Mouse (Mus musculus) liver, embryonic 13.5 days (tissue): ENCODE measurements around the gene Ppm1h. TPM values are rescaled to one million over a fixed set of nuclear protein-coding genes. Genes with fewer than 3 reads are reported as not detected.
A peak's percentile ranks its signal among the peaks of the same experiment; 100 is the strongest.

ENCODE experiments used
- ATAC-seq: fragments of 200-750 bp; cut with Nextera tagmentation; 2 replicates; pipeline ENCODE4 v1.8.0; 2017; ENCODE audit warnings: low read depth, mild to moderate bottlenecking, moderate number of reproducible peaks, moderate library complexity
- DNase-seq: peaks from one replicate; pipeline ENCODE4 v3.0.0; 2022
- H3K27ac ChIP-seq: fragments of 300-500 bp; sonication (generic); 2 replicates; pipeline ENCODE4 v1.5.1; 2015; ENCODE audit warnings: moderate library complexity, mild to moderate bottlenecking, inconsistent platforms
- H3K27me3 ChIP-seq: fragments of 300-500 bp; sonication (generic); 2 replicates; pipeline ENCODE4 v1.6.1; 2015; ENCODE audit warnings: mild to moderate bottlenecking, inconsistent platforms
- H3K36me3 ChIP-seq: fragments of 300-500 bp; sonication (generic); 2 replicates; pipeline ENCODE4 v1.6.1; 2015; ENCODE audit warnings: mild to moderate bottlenecking, inconsistent platforms
- H3K4me1 ChIP-seq: fragments of 300-500 bp; sonication (generic); replicated peaks from 2 replicates; pipeline ENCODE4 v1.6.1; 2015; ENCODE audit warnings: inconsistent platforms
- H3K4me2 ChIP-seq: fragments of 300-500 bp; sonication (generic); 2 replicates; pipeline ENCODE4 v1.6.1; 2015; ENCODE audit warnings: inconsistent platforms, mild to moderate bottlenecking, moderate library complexity
- H3K4me3 ChIP-seq: fragments of 300-500 bp; sonication (generic); replicated peaks from 2 replicates; pipeline ENCODE4 v1.5.1; 2015; ENCODE audit warnings: mild to moderate bottlenecking, inconsistent platforms
- H3K9ac ChIP-seq: fragments of 300-500 bp; sonication (generic); 2 replicates; pipeline ENCODE4 v1.6.1; 2015; ENCODE audit warnings: mild to moderate bottlenecking, inconsistent platforms
- H3K9me3 ChIP-seq: fragments of 300-500 bp; sonication (generic); replicated peaks from 2 replicates; pipeline ENCODE4 v1.6.1; 2016; ENCODE audit warnings: inconsistent platforms
- WGBS: fragments of 180-500 bp; shearing (Covaris S2); methylation state at CpG from one replicate; pipeline ENCODE4 v1.1.7; 2015; ENCODE audit not compliant: insufficient replicate concordance; 5-methylcytosine and 5-hydroxymethylcytosine counted together
- polyA plus RNA-seq: library from polyadenylated mRNA; unstranded; fragments of >200 nt; fragmentation: Nextera tagmentation; extraction: Ambion mirVana; gene quantifications from 2 replicates; pipeline ENCODE4 v1.2.1, GENCODE M21; 2015

Gene Ppm1h
- polyA plus RNA-seq, 1 experiment from 2014 or later = 1.5 TPM

GRCm38 (mm10) chr10:122985515-122986319 is 307.2 kb downstream of the Ppm1h start:
- peak; percentile 67 for DNase-seq
- peaks cover 21% of the 10 kb centered on the region for H3K36me3 ChIP-seq
- no peaks in the 10 kb centered on the region for H3K27me3 ChIP-seq
- peak overlapping the region; percentile 95 for H3K4me3 ChIP-seq
- H3K4me1 ChIP-seq = peaks cover 42% of the 10 kb centered on the region
- WGBS = under 1% methylated on average over 70 of the region's 115 CpGs
- peak overlapping the region; percentile 99 for H3K9ac ChIP-seq
- ATAC-seq = peak; percentile 87
- peak overlapping the region; percentile 96 for H3K27ac ChIP-seq
- peak overlapping the region; percentile 84 for H3K4me2 ChIP-seq
- no peaks in the 10 kb centered on the region for H3K9me3 ChIP-seq

- ATAC-seq (peak; percentile 83), DNase-seq (peak; percentile 77)
- Histone ChIP-seq H3K4me1 (peaks cover 42% of the 10 kb centered on the region), H3K9me3 (no peaks in the 10 kb centered on the region), H3K4me3 (peak overlapping the region; percentile 95), H3K27ac (peak overlapping the region; percentile 96), H3K36me3 (peaks cover 20% of the 10 kb centered on the region), H3K9ac (peak overlapping the region; percentile 99), H3K4me2 (peak overlapping the region; percentile 84), H3K27me3 (no peaks in the 10 kb centered on the region)
- WGBS = 6% methylated on average over 53 of the region's 54 CpGs
These were observed 308.0 kb downstream of the Ppm1h start for GRCm38 (mm10) chr10:122986320-122987225.

GRCm38 (mm10) chr10:122987671-122988128 is 309.1 kb downstream of the Ppm1h start:
- H3K9ac ChIP-seq = 0 out of 2 replicates have a peak overlapping the region, but pooled peaks have one; percentile 5
- H3K9me3 ChIP-seq = no peaks in the 10 kb centered on the region
- H3K36me3 ChIP-seq = peaks cover 17% of the 10 kb centered on the region
- H3K4me3 ChIP-seq = no peak overlapping the region; the same call in 1 of the 2 replicates
- no peaks in the 10 kb centered on the region for H3K27me3 ChIP-seq
- 18% methylated on average over 9 of the region's 9 CpGs for WGBS
- ATAC-seq (no peak), DNase-seq (peak; percentile 29)
- H3K27ac ChIP-seq = no peak overlapping the region
- peaks cover 40% of the 10 kb centered on the region for H3K4me1 ChIP-seq
- H3K4me2 ChIP-seq = peak overlapping the region; percentile 35

GRCm38 (mm10) chr10:122988372-122988771 is 309.8 kb downstream of the Ppm1h start:
- Histone ChIP-seq H3K9ac (no peak overlapping the region), H3K4me1 (peaks cover 33% of the 10 kb centered on the region), H3K4me2 (peak overlapping the region; percentile 35; the same call in 1 of the 2 replicates), H3K4me3 (0 out of 2 replicates have a peak overlapping the region, but pooled peaks have one; percentile 0), H3K27ac (no peak overlapping the region), H3K36me3 (peaks cover 13% of the 10 kb centered on the region; the same call in 1 of the 2 replicates), H3K27me3 (no peaks in the 10 kb centered on the region), H3K9me3 (no peaks in the 10 kb centered on the region)
- WGBS = 66% methylated on average over 7 of the region's 7 CpGs
- no peak for DNase-seq
- no peak for ATAC-seq

- Histone ChIP-seq H3K9ac (no peak overlapping the region), H3K4me3 (no peak overlapping the region), H3K4me1 (peaks cover 22% of the 10 kb centered on the region), H3K27me3 (no peaks in the 10 kb centered on the region), H3K9me3 (no peaks in the 10 kb centered on the region), H3K27ac (no peak overlapping the region), H3K4me2 (no peak overlapping the region), H3K36me3 (peaks cover 23% of the 10 kb centered on the region)
- DNase-seq (no peak), ATAC-seq (no peak)
- 89% methylated on average over 9 of the region's 9 CpGs for WGBS
These were observed 311.4 kb downstream of the Ppm1h start for GRCm38 (mm10) chr10:122989916-122990315.

- no peak overlapping the region for H3K27ac ChIP-seq
- H3K27me3 ChIP-seq = no peaks in the 10 kb centered on the region
- no peaks in the 10 kb centered on the region for H3K9me3 ChIP-seq
- no peak for ATAC-seq
- DNase-seq = no peak
- peaks cover 28% of the 10 kb centered on the region for H3K36me3 ChIP-seq
- no peak overlapping the region for H3K4me2 ChIP-seq
- H3K4me3 ChIP-seq = no peak overlapping the region
- 85% methylated on average over 6 of the region's 6 CpGs for WGBS
- peaks cover 22% of the 10 kb centered on the region for H3K4me1 ChIP-seq
- no peak overlapping the region for H3K9ac ChIP-seq
These were observed 312.0 kb downstream of the Ppm1h start for GRCm38 (mm10) chr10:122990606-122991005.

GRCm38 (mm10) chr10:122991053-122991452 is 312.5 kb downstream of the Ppm1h start:
- H3K27ac ChIP-seq = no peak overlapping the region
- H3K4me3 ChIP-seq = no peak overlapping the region
- no peak overlapping the region for H3K9ac ChIP-seq
- ATAC-seq = no peak
- peaks cover 22% of the 10 kb centered on the region for H3K4me1 ChIP-seq
- no peaks in the 10 kb centered on the region for H3K27me3 ChIP-seq
- no peaks in the 10 kb centered on the region for H3K9me3 ChIP-seq
- DNase-seq = no peak
- peaks cover 33% of the 10 kb centered on the region for H3K36me3 ChIP-seq
- H3K4me2 ChIP-seq = no peak overlapping the region
- WGBS = 81% methylated on average over 9 of the region's 9 CpGs

- H3K9ac ChIP-seq = no peak overlapping the region
- 83% methylated on average over 9 of the region's 9 CpGs for WGBS
- no peaks in the 10 kb centered on the region for H3K9me3 ChIP-seq
- peaks cover 20% of the 10 kb centered on the region for H3K4me1 ChIP-seq
- no peak overlapping the region for H3K4me3 ChIP-seq
- no peak overlapping the region for H3K4me2 ChIP-seq
- no peak for ATAC-seq
- peaks cover 38% of the 10 kb centered on the region for H3K36me3 ChIP-seq
- no peak for DNase-seq
- no peaks in the 10 kb centered on the region for H3K27me3 ChIP-seq
- no peak overlapping the region for H3K27ac ChIP-seq
These were observed 313.1 kb downstream of the Ppm1h start for GRCm38 (mm10) chr10:122991648-122992047.

- no peak overlapping the region for H3K9ac ChIP-seq
- ATAC-seq = no peak
- no peak overlapping the region for H3K27ac ChIP-seq
- no peaks in the 10 kb centered on the region for H3K4me1 ChIP-seq
- H3K9me3 ChIP-seq = no peaks in the 10 kb centered on the region
- H3K4me2 ChIP-seq = no peak overlapping the region
- no peak for DNase-seq
- no peaks in the 10 kb centered on the region for H3K27me3 ChIP-seq
- H3K36me3 ChIP-seq = peaks cover 61% of the 10 kb centered on the region
- H3K4me3 ChIP-seq = no peak overlapping the region
- WGBS = 84% methylated on average over 17 of the region's 17 CpGs
These were observed 316.0 kb downstream of the Ppm1h start for GRCm38 (mm10) chr10:122994402-122995107.
